Mouse (Mus musculus) forebrain, embryonic 11.5 days (tissue): ENCODE results near the gene Edil3. TPM values are rescaled to one million over a fixed set of nuclear protein-coding genes. Genes with fewer than 3 reads are reported as not detected.

Source experiments
- ATAC-seq: fragments of 200-750 bp; cut with Nextera tagmentation; replicated peaks from 2 replicates; pipeline ENCODE4 v1.8.0; 2017; ENCODE audit warnings: moderate TSS enrichment; ENCODE audit not compliant: low FRiP score
- DNase-seq: peaks from one replicate; pipeline ENCODE4 v3.0.0-alpha.2; 2017; ENCODE audit warnings: low spot score
- H3K27ac ChIP-seq: fragments of 300-500 bp; sonication (generic); 2 replicates; pipeline ENCODE4 v1.5.1; 2014; ENCODE audit warnings: low read depth, low read length
- H3K27me3 ChIP-seq: fragments of 300-500 bp; sonication (generic); 2 replicates; pipeline ENCODE4 v1.6.1; 2014; ENCODE audit warnings: mild to moderate bottlenecking, low read length, mixed read lengths; ENCODE audit not compliant: control insufficient read depth, insufficient read depth
- H3K36me3 ChIP-seq: fragments of 300-500 bp; sonication (generic); 2 replicates; pipeline ENCODE4 v1.6.1; 2014; ENCODE audit warnings: mild to moderate bottlenecking, low read length, moderate library complexity, mixed read lengths; ENCODE audit not compliant: control insufficient read depth, insufficient read depth
- H3K4me1 ChIP-seq: fragments of 300-500 bp; sonication (generic); replicated peaks from 2 replicates; pipeline ENCODE4 v1.6.1; 2014; ENCODE audit warnings: low read length, mixed read lengths; ENCODE audit not compliant: control insufficient read depth, insufficient read depth
- H3K4me2 ChIP-seq: fragments of 300-500 bp; sonication (generic); 2 replicates; pipeline ENCODE4 v1.6.1; 2014; ENCODE audit warnings: low read depth, mild to moderate bottlenecking, low read length, moderate library complexity, mixed read lengths; ENCODE audit not compliant: severe bottlenecking
- H3K4me3 ChIP-seq: fragments of 300-500 bp; sonication (generic); 2 replicates; pipeline ENCODE4 v1.5.1; 2014; ENCODE audit warnings: low read depth, low read length
- H3K9ac ChIP-seq: fragments of 300-500 bp; sonication (generic); 2 replicates; pipeline ENCODE4 v1.6.1; 2014; ENCODE audit warnings: low read length
- H3K9me3 ChIP-seq: fragments of 300-500 bp; sonication (generic); 2 replicates; pipeline ENCODE4 v1.6.1; 2016; ENCODE audit warnings: low read length, mixed read lengths; ENCODE audit not compliant: control insufficient read depth
- WGBS: fragments of 180-500 bp; shearing (Covaris S2); extraction: QIAGEN DNeasy Blood & Tissue Kit; methylation state at CpG from one replicate; pipeline ENCODE4 v1.1.7; 2014; 5-methylcytosine and 5-hydroxymethylcytosine counted together
- polyA plus RNA-seq: library from polyadenylated mRNA; unstranded; fragments of >200 nt; fragmentation: Nextera tagmentation; extraction: Ambion mirVana; gene quantifications from 2 replicates; pipeline ENCODE4 v1.2.1, GENCODE M21; 2014

The Edil3 gene
- polyA plus RNA-seq, 1 experiment from 2014 or later: 29.4 TPM

- Histone ChIP-seq H3K9ac (no peak overlapping the region; the same call in 1 of the 2 replicates), H3K9me3 (no peaks in the 10 kb centered on the region), H3K27me3 (no peaks in the 10 kb centered on the region; the same call in 1 of the 2 replicates), H3K4me3 (peak overlapping the region; percentile 68), H3K36me3 (no peaks in the 10 kb centered on the region), H3K4me2 (peak overlapping the region; percentile 81), H3K27ac (no peak overlapping the region), H3K4me1 (no peaks in the 10 kb centered on the region)
- ATAC-seq (no peak; the same call in 1 of the 2 replicates), DNase-seq (peak; percentile 53)
- 8% methylated on average over 10 of the region's 10 CpGs for WGBS
These were observed 1.8 kb downstream of the Edil3 start for GRCm38 (mm10) chr13:88822976-88823521.

DNA sequence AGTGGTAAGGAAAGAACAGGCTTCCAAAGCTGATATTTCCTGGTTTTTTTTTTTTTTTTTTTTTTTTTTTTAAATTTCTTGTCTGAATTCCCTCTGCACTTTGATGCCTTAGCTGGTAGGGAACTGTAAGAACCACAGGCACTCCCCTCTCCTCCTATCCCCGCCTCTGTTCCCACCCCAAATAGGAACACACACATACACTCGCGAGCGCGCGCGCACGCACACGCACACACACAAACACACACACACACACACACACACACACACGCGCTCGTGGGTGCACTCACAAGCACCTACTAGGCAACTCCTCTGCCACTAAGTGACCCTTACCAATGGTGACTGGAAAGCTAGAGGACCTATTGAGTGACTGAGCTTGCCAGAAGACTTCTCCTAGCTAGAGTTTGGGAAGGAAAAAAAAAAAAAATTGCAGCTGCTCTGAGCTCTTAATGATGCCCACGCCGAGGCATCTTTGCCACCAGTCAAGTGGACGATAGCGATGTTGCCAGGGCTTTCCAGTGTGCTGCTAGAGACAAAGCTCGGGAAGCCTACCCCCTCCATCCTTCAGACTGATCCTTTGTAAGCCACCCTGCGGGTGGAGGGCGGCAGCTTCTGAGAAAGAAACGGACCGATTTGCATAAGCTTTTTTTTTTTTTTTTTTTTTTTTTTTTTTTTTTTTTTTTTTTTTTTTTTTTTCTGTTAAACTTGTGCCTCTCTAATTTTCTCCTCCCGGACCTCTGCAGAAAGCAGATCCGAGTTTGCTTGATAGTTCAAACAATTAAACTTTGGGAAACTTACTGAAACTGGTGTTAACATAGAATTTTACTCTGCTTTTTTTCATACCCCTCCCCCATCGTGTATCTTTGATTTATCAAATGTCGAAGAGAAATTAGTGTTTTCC, 2.5 kb downstream of the Edil3 start:
- DNase-seq (peak; percentile 83), ATAC-seq (peak; percentile 83)
- H3K9me3 ChIP-seq: no peaks in the 10 kb centered on the region
- peak overlapping the region; percentile 81 for H3K4me2 ChIP-seq
- H3K27me3 ChIP-seq: no peaks in the 10 kb centered on the region; the same call in 1 of the 2 replicates
- H3K9ac ChIP-seq: peak overlapping the region; percentile 52
- no peaks in the 10 kb centered on the region for H3K4me1 ChIP-seq
- WGBS: under 1% methylated on average over 25 of the region's 25 CpGs
- peak overlapping the region; percentile 68 for H3K4me3 ChIP-seq
- peak overlapping the region; percentile 72 for H3K27ac ChIP-seq
- no peaks in the 10 kb centered on the region for H3K36me3 ChIP-seq

- Histone ChIP-seq H3K27me3 (no peaks in the 10 kb centered on the region; the same call in 1 of the 2 replicates), H3K4me3 (peak overlapping the region; percentile 68), H3K36me3 (no peaks in the 10 kb centered on the region), H3K27ac (no peak overlapping the region), H3K4me1 (no peaks in the 10 kb centered on the region), H3K4me2 (peak overlapping the region; percentile 81; the same call in 1 of the 2 replicates), H3K9ac (no peak overlapping the region), H3K9me3 (no peaks in the 10 kb centered on the region)
- WGBS: 14% methylated on average over 4 of the region's 4 CpGs
- DNase-seq (no peak), ATAC-seq (no peak)
These were observed 3.2 kb downstream of the Edil3 start for GRCm38 (mm10) chr13:88824441-88824840.

- DNase-seq (no peak), ATAC-seq (no peak)
- Histone ChIP-seq H3K4me2 (no peak overlapping the region), H3K9me3 (no peaks in the 10 kb centered on the region), H3K36me3 (no peaks in the 10 kb centered on the region), H3K4me1 (no peaks in the 10 kb centered on the region), H3K4me3 (no peak overlapping the region), H3K27me3 (no peaks in the 10 kb centered on the region), H3K27ac (no peak overlapping the region), H3K9ac (no peak overlapping the region)
- WGBS: 70% methylated on average over 10 of the region's 10 CpGs
These were observed 7.1 kb downstream of the Edil3 start for GRCm38 (mm10) chr13:88828362-88828761.

GRCm38 (mm10) chr13:88833732-88834131, 12.5 kb downstream of the Edil3 start:
- no peak overlapping the region for H3K27ac ChIP-seq
- no peaks in the 10 kb centered on the region for H3K27me3 ChIP-seq
- H3K9ac ChIP-seq: no peak overlapping the region
- ATAC-seq: no peak
- H3K36me3 ChIP-seq: no peaks in the 10 kb centered on the region
- no peak overlapping the region for H3K4me3 ChIP-seq
- WGBS: 87% methylated on average over 1 of the region's 1 CpGs
- no peak for DNase-seq
- no peaks in the 10 kb centered on the region for H3K4me1 ChIP-seq
- H3K9me3 ChIP-seq: no peaks in the 10 kb centered on the region
- no peak overlapping the region for H3K4me2 ChIP-seq

GRCm38 (mm10) chr13:88849739-88850138, 28.5 kb downstream of the Edil3 start:
- no peak overlapping the region for H3K9ac ChIP-seq
- WGBS: 90% methylated on average over 4 of the region's 4 CpGs

GRCm38 (mm10) chr13:88879960-88880359, 58.7 kb downstream of the Edil3 start:
- 97% methylated on average over 2 of the region's 2 CpGs for WGBS
- Histone ChIP-seq H3K9ac (no peak overlapping the region), H3K4me3 (no peak overlapping the region), H3K36me3 (no peaks in the 10 kb centered on the region), H3K9me3 (no peaks in the 10 kb centered on the region), H3K4me1 (no peaks in the 10 kb centered on the region), H3K27me3 (no peaks in the 10 kb centered on the region), H3K27ac (no peak overlapping the region), H3K4me2 (no peak overlapping the region)
- DNase-seq: no peak
- no peak for ATAC-seq

More at GRCm38 (mm10) chr13:88849739-88850138, 28.5 kb downstream of the Edil3 start:
- Histone ChIP-seq H3K27me3 (no peaks in the 10 kb centered on the region), H3K36me3 (no peaks in the 10 kb centered on the region), H3K27ac (no peak overlapping the region), H3K4me1 (no peaks in the 10 kb centered on the region), H3K4me3 (no peak overlapping the region), H3K9me3 (no peaks in the 10 kb centered on the region), H3K4me2 (no peak overlapping the region)
- ATAC-seq (no peak), DNase-seq (no peak)

DNA sequence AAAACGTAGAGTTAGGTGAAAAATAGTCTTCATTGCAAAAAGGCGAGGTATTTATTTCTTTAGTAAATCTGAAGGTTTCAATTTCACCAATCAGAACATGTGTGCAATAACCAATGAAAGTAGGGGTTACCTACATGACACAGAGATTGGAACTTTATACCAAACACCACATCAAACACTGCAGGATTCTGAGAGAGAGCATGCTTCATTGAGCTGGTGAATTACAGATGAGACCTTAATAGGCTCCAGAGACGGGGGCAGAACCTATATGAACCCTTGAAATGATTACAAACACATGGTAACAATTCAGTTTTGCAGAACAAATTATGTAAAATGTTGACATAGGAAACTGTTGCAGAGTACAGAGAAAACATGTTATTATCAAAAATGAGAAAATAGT, 69.5 kb downstream of the Edil3 start:
- no peaks in the 10 kb centered on the region for H3K4me1 ChIP-seq
- H3K4me3 ChIP-seq: no peak overlapping the region
- WGBS: 79% methylated on average over 3 of the region's 3 CpGs
- H3K27me3 ChIP-seq: no peaks in the 10 kb centered on the region
- no peak for ATAC-seq
- H3K9me3 ChIP-seq: no peaks in the 10 kb centered on the region
- no peak for DNase-seq
- H3K9ac ChIP-seq: no peak overlapping the region
- H3K4me2 ChIP-seq: no peak overlapping the region
- no peaks in the 10 kb centered on the region for H3K36me3 ChIP-seq
- no peak overlapping the region for H3K27ac ChIP-seq
